Mouse (Mus musculus): ENCODE data around the gene Cnih3.

Gene Cnih3

DNA sequence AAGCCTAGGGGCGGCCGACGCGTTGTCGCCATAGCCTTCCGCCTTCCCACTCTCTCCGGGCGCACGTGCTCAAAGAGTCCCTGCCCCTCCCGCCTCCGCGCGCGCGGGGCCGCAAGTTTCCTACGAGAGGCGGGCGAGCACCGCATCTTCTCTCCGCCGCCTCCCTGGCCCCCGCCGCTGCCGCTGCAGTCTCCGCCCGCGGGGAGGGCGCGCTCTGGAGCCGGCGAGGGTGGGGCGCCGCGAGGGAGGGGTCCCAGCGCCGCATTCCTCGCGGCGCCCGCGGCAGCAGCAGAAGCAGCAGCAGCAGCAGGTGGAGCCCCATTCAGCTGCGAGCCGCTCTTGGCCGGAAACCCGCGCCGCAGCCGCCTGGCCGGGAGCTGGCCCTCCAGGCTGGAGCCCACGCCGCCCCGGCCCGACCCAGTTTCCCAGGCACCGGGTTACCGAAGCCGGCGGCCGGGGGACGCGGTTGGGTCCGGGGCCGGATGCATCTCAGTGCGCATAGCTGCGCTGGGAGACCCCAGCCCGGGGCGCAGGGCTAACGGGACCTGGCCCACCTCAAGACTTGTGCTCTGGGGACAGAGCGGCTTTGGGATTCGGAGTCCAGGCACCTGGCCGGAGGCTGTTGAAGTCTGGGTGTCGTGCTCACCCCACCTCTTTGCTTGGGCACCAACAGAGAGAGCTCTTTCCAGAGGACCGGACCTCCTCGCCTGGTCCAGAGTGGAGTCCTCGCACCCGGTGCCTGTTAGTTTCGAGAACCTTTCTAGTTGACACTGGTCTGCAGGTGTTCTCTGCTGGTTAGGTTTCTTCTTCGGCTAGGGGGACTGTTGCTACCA is at the start of gene Cnih3:
TSS of gene Cnih3 (plus strand) at position 262 of the 833 bp plus-strand sequence.
- peak; percentile 53 for DNase-seq

DNA sequence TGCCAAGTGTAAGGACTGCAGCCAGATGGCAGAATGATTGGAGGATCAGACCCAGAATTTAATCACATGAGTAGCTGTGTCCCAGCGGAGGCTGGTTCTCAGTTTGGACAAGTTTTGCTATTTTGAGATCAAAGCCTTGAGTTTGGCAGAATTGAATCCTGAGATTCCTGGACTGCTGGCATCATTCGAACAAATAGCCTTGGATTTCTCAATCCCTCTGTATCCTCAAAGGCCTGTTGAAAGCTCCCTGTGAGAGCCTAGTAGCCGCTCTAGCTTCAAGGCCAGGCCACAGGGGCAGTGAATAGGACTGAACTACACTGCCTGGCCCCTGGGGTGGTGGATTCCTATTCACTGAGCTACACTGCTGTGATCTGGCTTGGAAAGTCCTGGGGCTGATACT is 44.4 kb upstream of the Cnih3 start:
- DNase-seq = no peak

DNA sequence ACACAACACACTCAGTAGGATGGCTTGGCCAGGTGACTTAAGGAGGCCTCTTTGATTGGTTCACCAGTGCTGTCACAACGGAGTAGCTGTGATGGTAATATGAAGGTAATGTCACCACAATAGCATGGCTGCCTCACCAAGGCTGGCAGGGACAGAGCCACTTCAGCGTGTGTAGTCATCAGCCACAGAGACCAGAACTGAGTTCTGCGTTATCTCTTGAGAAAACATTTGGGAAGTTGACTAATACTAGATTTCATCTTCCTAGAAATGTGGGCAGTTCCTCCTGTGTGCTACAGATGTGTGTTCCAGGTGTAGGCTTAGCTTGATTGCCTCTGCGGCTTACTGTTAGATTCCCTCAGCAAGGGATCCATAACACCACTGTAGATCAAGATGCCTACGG is 41.7 kb upstream of the Cnih3 start:
- DNase-seq = no peak

DNA sequence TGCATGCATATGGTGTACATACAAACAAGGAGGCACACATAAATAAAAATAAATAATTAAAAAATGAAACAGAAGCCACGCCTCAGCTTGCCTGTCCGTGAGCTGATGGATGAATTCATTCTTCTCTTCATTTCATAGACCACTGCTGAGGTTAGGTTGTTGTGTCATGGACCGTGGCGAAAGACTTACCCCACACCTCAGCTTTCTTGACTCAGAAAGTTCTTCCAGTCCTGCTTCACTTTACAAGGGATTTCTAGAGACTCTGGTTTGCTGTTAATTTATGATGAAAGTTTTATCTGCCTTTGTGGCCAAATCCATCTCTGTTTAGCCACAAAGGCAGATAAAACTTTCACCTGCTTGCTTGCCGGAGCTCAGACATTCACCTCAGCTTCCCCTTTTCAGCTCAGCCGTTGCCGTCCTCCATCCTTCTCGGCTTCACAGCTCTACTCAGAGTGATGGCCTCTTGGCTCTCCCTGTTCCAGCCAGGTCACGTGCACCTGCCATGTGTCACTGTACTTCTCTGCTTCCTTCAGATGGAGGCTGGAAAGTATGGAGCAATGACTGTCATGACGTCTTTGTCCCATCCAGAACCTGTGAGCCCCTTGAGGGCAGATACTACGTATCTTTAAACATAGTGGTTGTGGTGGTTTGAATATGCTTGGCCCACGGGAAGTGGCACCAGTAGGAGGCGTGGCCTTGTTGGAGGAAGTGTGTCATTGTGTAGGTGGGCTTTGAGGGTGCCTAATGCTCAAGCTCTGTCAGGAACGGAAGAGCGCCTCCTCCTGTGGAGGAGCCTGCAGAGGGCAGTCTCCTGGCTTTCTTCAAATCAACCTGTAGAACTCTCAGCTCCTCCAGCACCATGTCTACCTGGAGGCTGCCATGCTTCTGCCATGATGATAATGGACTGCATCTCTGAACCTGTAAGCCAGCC is 40.0 kb upstream of the Cnih3 start:
- DNase-seq = no peak

DNA sequence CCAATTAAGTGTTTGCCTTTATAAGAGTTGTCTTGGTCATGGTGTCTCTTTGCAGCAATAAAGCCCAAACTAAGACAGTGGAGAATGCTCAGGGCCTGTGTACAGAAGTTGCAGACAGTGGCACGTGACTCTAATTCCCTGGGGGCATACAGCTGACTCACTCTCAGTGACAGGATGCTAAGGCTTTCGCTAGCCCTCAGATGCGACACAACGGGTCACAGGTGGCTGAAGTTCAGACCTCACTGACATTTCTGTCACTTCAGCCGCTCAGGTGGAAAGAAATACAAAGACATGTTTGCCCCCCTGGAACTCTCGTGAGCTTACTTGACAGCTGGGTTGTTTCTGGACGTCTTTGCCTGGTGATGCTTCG is 39.4 kb upstream of the Cnih3 start:
- no peak for DNase-seq

DNA sequence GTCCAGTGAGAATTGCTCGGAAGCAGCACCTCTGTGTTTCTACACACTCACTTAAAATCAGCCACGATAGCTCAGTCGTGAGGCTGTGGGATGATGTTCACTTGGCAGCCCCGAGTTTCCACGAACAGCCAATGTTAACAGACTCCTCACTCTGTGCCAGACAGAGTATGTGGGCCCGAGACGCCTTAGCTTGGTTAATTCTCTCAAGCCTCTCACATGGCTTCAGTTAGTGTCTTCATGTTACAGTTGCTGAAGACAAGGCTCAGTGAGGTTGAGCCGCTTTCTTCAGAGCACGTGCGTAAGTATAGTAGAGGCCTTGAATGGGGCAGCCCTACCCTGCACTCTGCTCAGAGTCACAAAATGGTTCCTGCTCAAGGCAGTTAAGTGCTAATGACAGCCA is 38.1 kb upstream of the Cnih3 start:
- DNase-seq = no peak

DNA sequence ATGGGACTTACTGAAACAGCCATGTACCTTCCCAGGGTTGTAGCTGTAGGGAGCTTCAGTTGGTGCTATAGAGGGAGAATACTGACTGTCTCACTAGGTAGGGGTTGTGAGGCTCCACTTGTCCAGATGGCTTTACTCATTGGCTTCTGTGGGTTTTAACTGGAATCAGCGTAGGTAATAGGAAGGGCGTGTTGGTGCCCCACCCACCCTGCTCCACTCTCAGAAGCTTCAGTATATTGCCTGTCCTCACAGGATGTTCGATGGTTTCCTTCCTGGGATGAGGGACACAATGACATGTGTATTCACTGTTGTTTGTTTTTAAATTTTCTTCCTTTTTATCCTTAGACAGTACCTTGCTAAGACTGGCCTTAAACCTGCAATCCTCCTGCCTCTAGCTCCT is 37.1 kb upstream of the Cnih3 start:
- peak; percentile 16 for DNase-seq

DNA sequence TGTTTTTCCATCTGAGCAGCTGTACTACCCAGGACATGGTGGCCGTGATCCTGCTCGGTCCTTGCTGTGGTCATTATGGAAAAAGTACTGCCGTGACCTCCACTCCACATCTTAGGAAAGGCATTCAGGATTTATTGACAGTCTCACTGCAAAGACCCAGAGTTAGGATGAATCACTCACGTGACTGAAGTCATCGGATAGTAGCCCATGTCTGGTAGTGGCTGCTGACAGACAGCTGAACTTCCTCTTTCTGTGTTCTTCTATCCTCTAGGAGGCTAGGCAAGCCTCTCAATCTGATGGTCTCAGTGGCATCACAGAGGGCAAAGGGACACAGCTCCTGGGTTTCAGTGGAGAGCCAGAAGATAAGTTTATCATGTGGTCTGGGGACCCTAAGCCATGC is 35.9 kb upstream of the Cnih3 start:
- DNase-seq = no peak

DNA sequence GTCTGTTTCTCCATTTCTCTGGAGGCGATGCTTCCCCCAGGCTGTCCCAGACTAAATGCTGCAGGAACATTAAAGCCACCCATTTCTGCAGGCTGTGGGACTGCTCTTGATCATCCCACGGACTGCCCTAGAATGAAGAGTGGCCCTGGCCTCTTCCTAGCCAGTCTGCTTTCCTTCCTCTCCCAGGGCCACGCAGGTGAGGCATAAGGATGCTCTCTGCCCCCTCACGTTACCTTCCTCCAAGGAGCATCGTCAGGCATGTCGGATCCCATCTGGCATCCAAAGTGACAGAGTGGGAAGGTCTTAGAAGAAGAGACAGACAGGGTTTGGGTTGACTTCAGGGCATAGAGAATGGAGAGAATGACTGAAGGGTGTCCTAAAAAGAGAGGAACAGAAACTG is 33.0 kb upstream of the Cnih3 start:
- DNase-seq = no peak

DNA sequence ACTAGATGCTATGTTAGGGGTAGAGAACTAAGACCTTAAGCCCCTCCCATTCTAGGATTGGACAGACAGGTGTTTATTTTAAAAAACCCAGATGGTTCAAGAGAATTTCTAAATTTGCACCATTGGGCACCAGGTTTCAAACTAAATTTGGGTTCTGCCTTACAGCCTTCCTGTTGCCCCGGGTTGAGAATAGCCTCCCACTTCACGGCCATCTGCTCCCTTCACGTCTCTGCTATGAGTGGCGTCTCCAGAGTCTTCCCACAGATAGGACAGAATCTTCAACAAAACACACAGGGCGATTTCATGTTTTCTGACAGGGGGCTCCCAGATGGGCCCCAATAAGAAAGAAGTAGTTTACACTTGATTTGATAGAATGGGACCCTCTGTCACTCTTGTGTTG is 31.3 kb upstream of the Cnih3 start:
- no peak for DNase-seq

DNA sequence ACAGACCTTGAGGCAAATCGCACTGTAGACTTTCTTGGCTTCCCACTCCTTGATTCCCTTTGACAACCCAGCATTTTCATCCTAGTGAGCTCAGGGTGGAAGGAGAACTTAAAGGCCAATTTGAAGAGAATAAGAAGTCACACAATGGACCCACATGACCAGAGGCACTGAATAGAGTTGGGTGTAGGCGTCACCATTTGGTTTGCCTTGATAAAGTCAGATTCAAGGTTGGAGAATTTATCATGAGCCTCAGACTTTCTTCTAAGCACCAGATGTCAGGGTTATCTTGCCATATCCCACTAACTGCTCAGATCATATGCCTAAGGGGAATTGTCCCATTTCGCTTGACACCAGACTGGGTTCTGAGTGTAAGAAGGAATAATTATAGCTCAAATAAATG is 29.3 kb upstream of the Cnih3 start:
- no peak for DNase-seq

DNA sequence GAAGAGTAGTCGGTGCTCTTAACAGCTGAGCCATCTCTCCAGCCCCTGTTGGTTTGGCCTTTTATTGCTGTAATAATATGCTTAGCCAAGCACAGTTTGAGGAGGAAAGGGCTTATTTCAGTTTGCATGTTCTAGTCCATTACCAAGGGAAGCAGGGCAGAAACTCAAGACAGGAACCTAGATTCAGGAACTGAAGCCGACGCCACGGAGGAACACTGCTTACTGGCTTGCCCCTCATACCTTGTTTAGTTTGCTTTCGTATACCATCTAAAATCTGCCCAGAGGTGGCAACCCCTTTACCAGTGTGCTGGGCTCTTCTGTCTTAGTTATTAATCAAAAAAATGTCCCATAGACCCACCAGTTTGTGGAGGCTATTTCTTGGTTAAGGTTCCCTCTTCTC is 25.3 kb upstream of the Cnih3 start:
- no peak for DNase-seq

DNA sequence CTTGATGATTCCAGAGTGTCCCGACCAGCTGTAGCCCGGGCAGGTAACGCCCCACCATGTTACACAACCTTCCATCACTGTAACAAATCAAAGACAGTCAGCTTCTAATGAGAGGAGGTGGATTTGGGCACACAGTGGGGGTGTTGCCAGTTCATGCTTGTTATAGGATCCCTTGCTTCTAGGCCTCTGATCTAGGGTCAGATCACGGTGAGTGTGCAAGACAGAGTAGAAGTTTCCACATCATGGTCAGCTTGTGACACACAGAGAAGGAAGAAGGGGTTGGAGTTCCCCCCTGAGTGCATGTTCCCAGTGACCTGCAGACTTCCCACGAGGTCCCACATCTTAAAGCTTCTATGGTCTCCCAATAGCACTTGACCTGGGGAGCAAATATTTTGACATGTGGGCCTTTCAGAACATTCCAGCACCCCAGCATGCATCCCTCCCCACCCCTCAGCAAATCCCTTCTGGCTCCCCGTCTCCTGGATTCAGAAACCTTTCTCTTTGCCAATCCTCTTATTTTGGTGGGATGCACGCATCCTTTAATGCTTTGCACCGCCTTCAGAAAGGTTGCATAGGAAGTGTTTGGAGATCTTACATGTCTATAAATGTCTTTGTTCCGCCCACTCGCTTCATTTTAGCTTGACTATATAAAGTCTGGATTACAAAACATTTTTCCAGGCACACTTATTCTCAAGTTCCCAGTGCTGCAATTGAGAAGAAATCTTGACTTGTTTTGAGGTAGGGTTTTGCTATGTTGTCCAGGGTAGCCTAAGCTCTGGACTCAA is 24.6 kb upstream of the Cnih3 start:
- DNase-seq = no peak

DNA sequence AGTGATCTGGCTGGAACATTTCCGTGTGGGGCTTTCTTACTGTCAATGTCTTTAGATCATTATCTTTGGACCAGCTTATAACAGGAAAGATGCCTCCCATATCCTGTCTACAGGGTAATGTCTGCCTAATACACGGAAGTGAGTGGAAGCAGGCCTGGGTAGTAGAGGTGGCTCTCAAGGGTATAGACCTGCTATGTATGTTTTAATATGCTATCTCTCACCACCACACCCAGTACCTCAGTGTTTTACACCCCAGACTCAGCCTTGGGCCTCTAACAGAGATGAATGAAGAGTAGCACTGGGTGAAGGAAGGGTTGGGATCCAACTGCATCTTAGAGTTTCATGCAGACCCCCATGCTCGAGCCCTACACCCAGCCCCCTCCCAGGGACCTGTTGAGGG is 23.3 kb upstream of the Cnih3 start:
- DNase-seq = no peak

DNA sequence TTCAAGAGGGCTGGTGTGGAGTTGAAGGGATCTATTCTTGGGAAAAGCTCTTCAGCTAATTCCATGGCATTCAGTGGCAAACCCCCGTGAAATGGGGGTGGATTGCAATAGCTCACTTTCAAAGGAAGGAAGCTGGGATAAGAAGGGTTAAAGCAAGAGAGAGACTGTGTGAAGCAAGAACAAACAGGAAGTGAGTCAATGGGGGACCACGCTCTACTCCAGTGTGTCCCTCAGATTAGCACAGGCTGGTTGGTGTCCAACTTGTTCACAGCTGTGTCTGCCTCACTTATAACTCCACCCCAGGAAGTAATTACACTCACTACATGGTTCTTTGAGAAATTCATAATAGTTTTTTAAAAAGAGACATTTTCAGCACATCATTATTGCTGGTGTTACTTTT is 19.8 kb upstream of the Cnih3 start:
- peak; percentile 53 for DNase-seq

DNA sequence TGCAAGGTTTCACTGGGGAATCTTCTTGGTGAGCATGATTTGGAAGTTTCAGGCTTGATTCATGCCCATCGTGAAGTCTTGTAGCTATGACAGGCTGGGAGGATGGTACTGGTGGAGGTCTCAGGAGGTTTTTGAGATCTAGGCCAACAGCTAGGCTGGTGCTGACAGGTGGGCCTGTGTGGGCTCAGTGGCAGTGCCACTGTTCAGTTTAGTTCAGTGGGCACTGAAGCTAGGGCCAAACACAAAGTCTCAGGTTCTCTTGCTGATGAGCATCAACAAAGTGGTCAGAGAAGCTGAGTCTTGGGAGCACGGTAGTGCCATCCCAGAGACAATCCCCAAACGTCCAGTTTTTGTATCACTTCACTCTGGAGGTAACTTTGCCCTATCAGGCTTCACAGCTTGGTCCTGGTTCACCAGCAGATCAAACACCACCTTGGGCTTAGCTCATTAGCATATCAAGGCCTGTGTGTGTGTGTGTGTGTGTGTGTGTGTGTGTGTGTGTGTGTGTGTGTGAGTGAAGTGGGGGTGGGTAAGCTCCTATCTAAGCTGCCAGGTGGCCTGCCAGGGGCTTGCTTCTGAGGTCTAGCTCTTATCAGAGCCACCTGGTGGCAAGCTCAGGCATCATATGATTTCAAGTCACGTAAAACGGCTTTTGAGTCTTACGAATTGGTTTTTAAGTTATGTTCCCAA is 18.0 kb upstream of the Cnih3 start:
- DNase-seq = no peak

DNA sequence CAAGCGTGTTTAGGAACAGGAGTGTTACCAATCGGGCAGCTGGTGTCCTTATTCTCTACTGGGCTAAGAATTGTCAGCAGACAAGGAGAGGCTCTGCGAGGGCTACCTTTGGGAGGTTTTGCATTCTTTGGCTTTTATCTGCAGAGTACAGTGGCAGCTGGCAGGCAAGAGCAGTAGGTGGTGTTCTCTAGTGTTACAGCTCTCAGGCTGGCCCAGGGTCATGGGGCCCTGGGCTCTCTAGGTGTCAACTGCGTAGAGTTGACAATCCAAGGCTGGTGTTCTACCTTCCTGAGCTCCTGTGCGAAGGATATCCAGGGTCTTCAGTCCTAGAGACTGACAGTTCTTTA is 17.4 kb upstream of the Cnih3 start:
- no peak for DNase-seq

DNA sequence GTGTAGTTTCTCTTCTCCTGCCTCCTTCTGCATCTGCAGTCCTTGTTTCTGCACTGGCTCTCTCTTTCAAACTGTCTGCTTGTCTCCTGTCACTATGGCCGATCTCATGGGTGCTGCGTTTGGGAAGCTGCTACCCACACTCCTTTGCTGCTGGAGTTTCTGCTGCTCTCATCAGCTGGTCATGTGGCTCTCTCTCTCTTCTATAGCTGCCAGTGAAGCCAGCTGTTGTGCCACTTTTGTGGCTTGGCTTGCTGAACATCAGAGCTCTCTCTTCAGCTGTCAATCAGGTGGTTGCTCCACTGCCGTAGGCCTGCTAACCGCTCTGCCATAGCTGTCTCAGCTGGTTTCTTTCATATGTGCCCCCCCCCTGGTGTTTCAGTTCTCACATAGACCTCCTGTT is 17.0 kb upstream of the Cnih3 start:
- DNase-seq = no peak

DNA sequence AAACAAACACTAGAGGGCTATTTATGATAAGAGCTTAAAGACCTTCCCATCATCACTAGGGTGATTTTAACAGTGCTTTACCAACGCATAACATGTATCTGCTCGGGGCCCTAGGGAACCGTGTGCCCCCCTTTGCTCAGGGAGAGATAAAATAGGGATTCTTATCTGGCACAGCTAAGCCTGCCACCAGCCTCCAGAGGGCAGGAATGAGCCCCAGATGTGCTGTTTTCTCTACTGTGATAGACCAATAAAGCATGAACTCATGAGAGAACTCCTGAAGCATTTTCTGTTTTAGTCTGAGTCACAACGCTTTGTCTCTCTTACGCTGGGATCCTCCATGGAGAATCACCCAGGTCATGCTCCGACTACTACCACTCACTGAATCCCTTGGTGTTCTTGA is 15.6 kb upstream of the Cnih3 start:
- DNase-seq = no peak

DNA sequence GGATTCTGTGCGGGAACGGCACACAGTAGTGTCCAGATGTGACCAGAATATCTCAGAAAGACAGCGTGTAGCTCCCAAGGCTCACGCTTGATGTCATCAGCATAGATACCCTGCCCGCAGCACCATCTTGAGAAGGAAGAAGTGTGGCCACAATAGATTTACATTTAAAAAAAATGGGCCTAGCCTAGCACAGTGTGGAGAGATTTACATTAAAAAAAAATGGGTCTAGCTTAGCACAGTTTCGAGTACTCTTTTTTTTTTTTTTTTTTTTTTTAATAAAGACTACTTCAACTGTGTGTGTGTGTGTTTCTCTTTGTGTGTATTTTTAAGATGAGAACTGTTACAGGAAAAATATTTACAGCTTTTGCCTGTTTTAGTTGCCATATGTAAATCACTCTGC is 13.3 kb upstream of the Cnih3 start:
- no peak for DNase-seq

DNA sequence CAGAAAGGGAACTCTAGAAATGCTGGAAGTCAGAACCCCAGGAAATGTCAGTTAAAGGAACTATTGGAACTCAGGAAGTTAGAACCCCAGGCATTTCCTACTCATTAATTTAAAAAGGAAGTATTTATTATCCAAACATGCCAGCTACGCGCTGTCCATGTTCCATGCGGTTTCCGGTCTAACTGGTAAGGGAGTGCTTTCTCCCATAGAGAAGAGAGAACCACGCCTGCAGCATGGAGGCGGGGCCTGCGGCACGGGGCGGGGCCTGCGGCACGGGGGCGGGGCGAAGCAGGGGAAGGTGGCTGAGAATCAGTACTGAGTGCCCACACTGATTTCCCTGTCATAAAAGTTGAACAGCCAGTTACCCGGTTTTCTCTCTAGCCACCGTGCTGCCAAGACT is 6.9 kb upstream of the Cnih3 start:
- DNase-seq = peak; percentile 70

DNA sequence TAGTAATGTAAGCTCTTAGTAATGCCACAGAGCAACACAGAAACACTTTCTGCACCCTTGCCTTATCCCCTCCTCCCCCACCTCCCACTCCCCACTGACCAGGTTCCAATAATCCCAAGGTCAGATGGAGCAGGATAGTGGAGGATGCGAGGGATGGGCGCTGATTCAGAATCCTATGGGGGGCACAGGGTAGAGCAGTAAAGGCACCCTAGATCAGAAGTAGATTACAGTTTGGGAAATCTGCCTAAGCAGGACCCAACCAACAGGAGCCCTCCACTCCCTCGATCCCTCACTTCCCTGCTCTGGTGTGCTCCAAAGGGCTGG is 423 bp upstream of the Cnih3 start:
- DNase-seq = no peak

Data from lung, postnatal 10 days (tissue).